Mouse (Mus musculus): Measurements from ENCODE around the gene Alad.

GRCm38 (mm10) chr4:62520892-62521400 lies 1.2 kb upstream of the Alad start:
- no peak for TF ChIP-seq POLR2A (IDR thresholded peaks at IDR 0.05; ENCODE audit: borderline replicate concordance, extremely low read depth, insufficient read depth, insufficient read length, poor library complexity, severe bottlenecking)
- TF ChIP-seq CTCF (IDR thresholded peaks at IDR 0.05; ENCODE audit: borderline replicate concordance, extremely low read depth, insufficient read depth, insufficient read length): no peak

Measured in brain, embryonic 14.5 days (tissue).